Mouse (Mus musculus) limb, embryonic 12.5 days (tissue): ENCODE measurements around the gene Gm20661. TPM values are rescaled to one million over a fixed set of nuclear protein-coding genes. Genes with fewer than 3 reads are reported as not detected.

Source experiments
- ATAC-seq: fragments of 200-750 bp; cut with Nextera tagmentation; 2 replicates; pipeline ENCODE4 v1.8.0; 2017; ENCODE audit warnings: low read depth, moderate TSS enrichment; ENCODE audit not compliant: insufficient number of reproducible peaks, insufficient read depth, low FRiP score, low TSS enrichment
- H3K27ac ChIP-seq: fragments of 300-500 bp; sonication (generic); 2 replicates; pipeline ENCODE4 v1.5.1; 2016; ENCODE audit warnings: mild to moderate bottlenecking, moderate library complexity
- H3K27me3 ChIP-seq: fragments of 300-500 bp; sonication (generic); 2 replicates; pipeline ENCODE4 v1.6.1; 2016; ENCODE audit warnings: mild to moderate bottlenecking, moderate library complexity
- H3K36me3 ChIP-seq: fragments of 300-500 bp; sonication (generic); 2 replicates; pipeline ENCODE4 v1.6.1; 2016; ENCODE audit warnings: mild to moderate bottlenecking, moderate library complexity
- H3K4me1 ChIP-seq: fragments of 300-500 bp; sonication (generic); replicated peaks from 2 replicates; pipeline ENCODE4 v1.6.1; 2016
- H3K4me2 ChIP-seq: fragments of 300-500 bp; sonication (generic); 2 replicates; pipeline ENCODE4 v1.6.1; 2016; ENCODE audit warnings: mild to moderate bottlenecking, moderate library complexity
- H3K4me3 ChIP-seq: fragments of 300-500 bp; sonication (generic); replicated peaks from 2 replicates; pipeline ENCODE4 v1.5.1; 2016; ENCODE audit warnings: mild to moderate bottlenecking
- H3K9ac ChIP-seq: fragments of 300-500 bp; sonication (generic); replicated peaks from 2 replicates; pipeline ENCODE4 v1.6.1; 2016; ENCODE audit warnings: mild to moderate bottlenecking, moderate library complexity
- H3K9me3 ChIP-seq: fragments of 300-500 bp; sonication (generic); 2 replicates; pipeline ENCODE4 v1.6.1; 2016; ENCODE audit warnings: mild to moderate bottlenecking, moderate library complexity
- WGBS: fragments of 180-500 bp; shearing (Covaris S2); methylation state at CpG from one replicate; pipeline ENCODE4 v1.1.7; 2016; 5-methylcytosine and 5-hydroxymethylcytosine counted together
- polyA plus RNA-seq: library from polyadenylated mRNA; unstranded; fragments of >200 nt; fragmentation: Nextera tagmentation; extraction: Ambion mirVana; gene quantifications from 2 replicates; pipeline ENCODE4 v1.2.1, GENCODE M21; 2016

The Gm20661 gene
- polyA plus RNA-seq, 1 experiment from 2014 or later = 10.4 TPM

DNA sequence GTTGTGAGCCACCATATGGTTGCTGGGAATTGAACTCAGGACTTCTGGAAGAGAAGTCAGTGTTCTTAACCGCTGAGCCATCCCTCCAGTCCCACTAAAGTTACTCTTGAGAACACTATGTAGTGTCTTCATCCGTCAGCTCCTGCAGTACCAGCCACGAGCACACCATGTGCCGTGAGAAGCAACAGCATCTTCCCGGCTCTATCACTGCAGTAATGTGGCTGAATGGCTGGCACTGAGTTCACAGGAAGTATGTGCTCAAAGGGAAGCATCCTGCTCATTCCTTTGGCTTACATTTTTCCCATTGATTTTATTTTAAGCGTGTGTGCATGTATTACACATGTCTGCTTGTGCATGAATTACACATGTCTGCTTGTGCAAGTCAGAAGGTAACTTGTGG lies 15.4 kb upstream of the Gm20661 start:
- peaks cover 76% of the 10 kb centered on the region for H3K36me3 ChIP-seq
- no peak for ATAC-seq
- no peak overlapping the region for H3K4me2 ChIP-seq
- H3K4me3 ChIP-seq = no peak overlapping the region
- no peaks in the 10 kb centered on the region for H3K9me3 ChIP-seq
- WGBS = 90% methylated on average over 6 of the region's 6 CpGs
- H3K27me3 ChIP-seq = no peaks in the 10 kb centered on the region
- H3K4me1 ChIP-seq = no peaks in the 10 kb centered on the region
- no peak overlapping the region for H3K27ac ChIP-seq
- no peak overlapping the region for H3K9ac ChIP-seq

DNA sequence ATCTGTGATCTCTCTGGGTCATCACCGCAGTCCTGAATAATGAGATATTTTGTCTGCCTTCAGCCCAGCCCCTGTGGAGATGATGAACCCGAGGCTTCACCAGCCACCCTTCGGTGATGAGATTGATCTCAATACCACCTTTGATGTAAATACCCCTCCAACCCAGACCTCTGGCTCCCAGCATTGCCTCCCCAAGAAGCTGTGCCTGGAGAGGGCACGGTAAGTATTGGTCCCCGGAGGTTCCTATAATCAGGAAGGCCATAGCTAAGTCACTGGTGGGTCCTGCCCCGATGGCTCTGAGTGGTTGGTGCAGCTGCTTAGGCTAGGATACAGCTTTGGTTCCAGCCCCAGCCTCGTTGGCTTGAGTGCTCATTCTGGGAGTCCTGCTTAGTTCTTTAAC lies 14.3 kb upstream of the Gm20661 start:
- H3K27me3 ChIP-seq = no peaks in the 10 kb centered on the region
- 92% methylated on average over 7 of the region's 7 CpGs for WGBS
- no peak overlapping the region for H3K27ac ChIP-seq
- no peaks in the 10 kb centered on the region for H3K4me1 ChIP-seq
- no peak for ATAC-seq
- no peak overlapping the region for H3K4me2 ChIP-seq
- no peak overlapping the region for H3K4me3 ChIP-seq
- no peak overlapping the region for H3K9ac ChIP-seq
- H3K36me3 ChIP-seq = peaks cover 77% of the 10 kb centered on the region
- no peaks in the 10 kb centered on the region for H3K9me3 ChIP-seq

DNA sequence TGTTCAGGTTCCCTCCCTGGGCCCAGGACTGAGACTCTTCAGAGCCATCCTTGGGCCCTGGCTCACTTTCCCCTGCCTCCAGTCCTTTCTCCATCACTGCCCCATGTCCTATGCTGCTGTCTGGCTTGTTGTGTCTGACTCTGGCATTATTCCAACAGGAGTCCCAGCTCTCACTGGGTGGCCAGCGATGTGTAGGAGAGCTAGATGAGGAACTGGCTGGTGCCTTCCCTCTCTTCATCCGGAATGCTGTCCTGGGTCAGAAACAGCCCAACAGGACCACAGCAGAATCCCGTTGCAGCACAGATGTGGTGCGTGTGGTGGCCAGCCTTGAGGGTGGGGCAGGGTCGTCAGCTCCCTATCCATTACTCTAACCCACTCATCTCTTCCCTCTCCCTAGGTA lies 12.5 kb upstream of the Gm20661 start:
- no peak overlapping the region; the same call in 1 of the 2 replicates for H3K9ac ChIP-seq
- WGBS = 91% methylated on average over 5 of the region's 5 CpGs
- H3K4me3 ChIP-seq = no peak overlapping the region

DNA sequence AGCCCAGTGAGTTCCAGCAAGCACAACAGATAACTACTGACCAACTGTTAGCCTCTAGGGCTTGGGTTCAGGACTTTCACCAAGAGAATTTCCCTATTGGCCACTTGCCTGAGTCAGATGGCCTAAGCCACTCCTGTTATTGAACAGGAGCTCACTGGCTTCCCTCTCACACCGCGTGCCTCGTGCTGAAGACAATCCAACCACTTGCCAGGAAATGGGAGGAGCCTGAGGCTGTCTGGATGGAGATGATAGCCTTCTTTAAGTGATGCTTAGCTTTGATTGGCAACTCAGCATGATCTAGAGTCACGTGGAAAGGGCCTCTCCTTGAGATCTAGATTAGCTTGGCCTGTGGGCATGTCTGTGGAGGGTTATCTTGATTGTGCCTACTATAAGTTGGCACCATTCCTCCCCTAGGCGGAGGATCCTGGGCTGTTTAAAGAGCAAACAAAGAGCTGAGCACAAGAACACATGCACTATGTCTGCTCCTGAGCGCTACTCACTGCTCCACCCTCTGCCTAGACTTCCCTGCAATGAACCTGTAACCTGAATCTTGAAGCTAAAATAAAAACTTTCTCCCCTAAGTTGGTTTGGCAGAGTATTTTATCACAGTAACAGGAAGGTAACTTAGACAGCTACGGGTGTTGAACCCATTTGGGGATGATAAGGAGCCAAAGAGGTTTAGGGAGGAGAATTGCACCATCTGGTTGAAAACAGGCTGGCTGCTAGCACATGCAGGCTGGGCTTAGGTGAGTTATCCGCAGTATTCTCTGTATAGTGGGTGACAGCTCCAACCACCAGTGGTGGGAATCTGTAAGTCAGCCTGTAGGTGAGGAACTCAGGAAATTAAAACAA lies 10.9 kb upstream of the Gm20661 start:
- no peaks in the 10 kb centered on the region for H3K27me3 ChIP-seq
- H3K4me2 ChIP-seq = no peak overlapping the region
- no peak for ATAC-seq
- H3K27ac ChIP-seq = no peak overlapping the region
- H3K9ac ChIP-seq = no peak overlapping the region
- no peaks in the 10 kb centered on the region for H3K9me3 ChIP-seq
- peaks cover 15% of the 10 kb centered on the region for H3K4me1 ChIP-seq
- 78% methylated on average over 8 of the region's 8 CpGs for WGBS
- H3K36me3 ChIP-seq = peaks cover 61% of the 10 kb centered on the region
- H3K4me3 ChIP-seq = no peak overlapping the region

More for the DNA sequence above, 12.5 kb upstream of the Gm20661 start:
- H3K4me1 ChIP-seq = peaks cover 9% of the 10 kb centered on the region
- peaks cover 69% of the 10 kb centered on the region for H3K36me3 ChIP-seq
- H3K27me3 ChIP-seq = no peaks in the 10 kb centered on the region
- no peak overlapping the region for H3K4me2 ChIP-seq
- H3K9me3 ChIP-seq = no peaks in the 10 kb centered on the region
- no peak for ATAC-seq
- H3K27ac ChIP-seq = no peak overlapping the region

DNA sequence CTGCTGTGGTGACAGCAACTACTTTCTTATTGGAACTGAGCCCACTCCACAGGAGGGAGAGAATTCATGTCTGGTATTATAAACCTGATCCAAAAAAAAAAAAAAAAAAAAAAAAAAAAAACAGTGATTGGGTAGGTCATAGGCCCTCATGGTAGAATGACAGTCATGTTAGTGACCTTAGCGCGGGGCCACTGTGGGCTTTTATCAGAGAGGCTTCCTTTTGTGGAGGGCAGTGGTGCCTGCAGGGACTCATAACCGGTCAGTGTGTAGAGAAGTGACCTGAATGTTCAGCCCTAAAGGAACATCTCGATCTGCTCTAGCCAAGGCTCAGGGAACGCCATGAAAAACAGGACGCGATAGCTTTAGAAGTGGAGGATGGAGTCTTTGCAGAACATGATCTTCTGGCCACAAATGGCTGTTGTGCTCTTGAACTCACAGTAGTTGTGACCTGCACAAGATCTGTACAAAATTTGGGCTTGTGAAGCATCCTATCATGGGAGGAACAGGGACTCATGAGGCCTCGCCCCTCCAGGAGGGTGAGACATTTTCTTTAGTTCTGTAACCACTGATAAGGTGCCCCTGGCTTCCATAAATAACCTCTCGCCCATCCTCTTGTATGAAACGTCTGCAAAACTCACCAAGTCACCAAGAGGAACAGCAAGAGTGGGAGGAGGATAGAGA lies 8.2 kb upstream of the Gm20661 start:
- H3K27ac ChIP-seq = peak overlapping the region; percentile 41; the same call in 1 of the 2 replicates
- no peak for ATAC-seq
- no peaks in the 10 kb centered on the region for H3K9me3 ChIP-seq

DNA sequence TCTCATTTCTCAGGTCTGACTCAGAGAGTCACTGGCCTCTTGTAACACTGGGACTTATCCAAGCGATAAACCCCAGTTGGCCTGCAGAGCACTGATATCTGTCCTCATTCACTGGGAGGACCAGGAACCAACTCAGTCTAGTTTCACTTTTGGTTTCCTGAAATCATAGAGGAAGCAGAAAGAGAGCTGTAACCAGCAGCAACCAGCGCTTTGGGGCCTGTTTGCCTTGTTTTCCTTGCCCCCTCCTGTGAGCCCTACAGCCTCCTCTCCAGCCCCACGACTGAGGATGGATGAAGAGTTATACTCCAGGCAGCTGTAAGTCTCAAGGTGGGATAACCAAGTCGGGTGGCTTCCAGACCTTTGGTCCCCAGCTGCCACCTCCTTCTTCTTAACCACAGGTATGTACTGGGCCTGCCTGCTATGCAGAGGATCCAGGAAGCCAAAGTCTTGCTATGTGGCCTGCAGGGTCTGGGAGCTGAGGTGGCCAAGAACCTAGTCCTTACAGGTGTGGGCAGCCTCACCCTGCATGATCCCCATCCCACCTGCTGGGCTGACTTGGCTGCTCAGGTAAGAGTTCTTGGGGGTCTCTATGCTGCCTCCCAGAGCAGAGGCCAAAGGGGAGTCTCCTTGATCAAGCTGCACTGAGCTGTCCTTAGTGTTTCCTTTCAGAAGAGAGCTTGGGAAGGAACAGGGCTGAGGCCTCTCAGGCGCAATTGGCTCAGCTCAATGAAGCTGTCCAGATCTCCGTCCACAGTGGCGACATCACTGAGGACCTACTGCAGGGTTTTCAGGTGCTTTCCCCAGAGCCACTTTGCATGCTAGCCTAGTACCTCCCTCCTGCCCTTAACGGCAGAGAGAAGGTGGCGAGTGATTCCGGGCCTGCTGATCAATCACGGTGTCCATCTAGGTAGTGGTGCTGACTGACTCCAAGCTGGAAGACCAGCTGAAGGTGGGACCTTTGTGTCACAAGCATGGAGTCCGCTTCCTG lies 7.2 kb upstream of the Gm20661 start, which contains the start of gene Uba7:
Uba7 (plus strand) TSS at position 107 of the 988 bp plus-strand sequence.
- Histone ChIP-seq H3K4me2 (peak within 1 kb of the TSS; percentile 14; the same call in 1 of the 2 replicates), H3K4me1 (peaks cover 35% of the 10 kb centered on the region), H3K27ac (peak within 1 kb of the TSS; percentile 81), H3K9me3 (no peaks in the 10 kb centered on the region), H3K27me3 (no peaks in the 10 kb centered on the region), H3K36me3 (peaks cover 27% of the 10 kb centered on the region), H3K9ac (no peak within 1 kb of the TSS), H3K4me3 (no peak within 1 kb of the TSS)
- 69% methylated on average over 12 of the region's 12 CpGs for WGBS
- no peak for ATAC-seq

More for the DNA sequence above, 8.2 kb upstream of the Gm20661 start:
- Histone ChIP-seq H3K4me1 (peaks cover 25% of the 10 kb centered on the region), H3K9ac (no peak overlapping the region), H3K27me3 (no peaks in the 10 kb centered on the region), H3K4me3 (no peak overlapping the region), H3K36me3 (peaks cover 38% of the 10 kb centered on the region), H3K4me2 (no peak overlapping the region)
- 87% methylated on average over 10 of the region's 10 CpGs for WGBS

DNA sequence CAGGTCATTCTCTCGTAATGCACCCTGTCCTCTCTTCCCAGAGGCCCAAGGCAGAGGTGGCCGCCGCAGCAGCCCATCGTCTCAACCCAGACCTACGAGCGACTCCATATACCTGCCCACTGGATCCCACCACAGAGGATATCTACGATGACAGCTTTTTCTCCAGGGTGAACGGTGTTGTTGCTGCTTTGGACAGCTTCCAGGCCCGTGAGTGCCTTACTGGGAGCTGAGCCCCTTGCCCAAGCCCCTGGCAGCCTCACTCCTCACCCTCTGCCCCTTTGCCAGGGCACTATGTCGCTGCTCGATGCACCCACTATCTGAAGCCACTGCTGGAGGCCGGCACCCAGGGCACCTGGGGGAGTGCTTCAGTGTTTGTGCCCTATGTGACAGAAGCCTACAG lies 4.0 kb upstream of the Gm20661 start:
- Histone ChIP-seq H3K4me2 (no peak overlapping the region), H3K27me3 (no peaks in the 10 kb centered on the region), H3K4me3 (no peak overlapping the region), H3K36me3 (no peaks in the 10 kb centered on the region; the same call in 1 of the 2 replicates), H3K9ac (no peak overlapping the region), H3K4me1 (peaks cover 67% of the 10 kb centered on the region), H3K27ac (peak overlapping the region; percentile 35; the same call in 1 of the 2 replicates), H3K9me3 (no peaks in the 10 kb centered on the region)
- WGBS = 94% methylated on average over 12 of the region's 12 CpGs
- no peak for ATAC-seq

DNA sequence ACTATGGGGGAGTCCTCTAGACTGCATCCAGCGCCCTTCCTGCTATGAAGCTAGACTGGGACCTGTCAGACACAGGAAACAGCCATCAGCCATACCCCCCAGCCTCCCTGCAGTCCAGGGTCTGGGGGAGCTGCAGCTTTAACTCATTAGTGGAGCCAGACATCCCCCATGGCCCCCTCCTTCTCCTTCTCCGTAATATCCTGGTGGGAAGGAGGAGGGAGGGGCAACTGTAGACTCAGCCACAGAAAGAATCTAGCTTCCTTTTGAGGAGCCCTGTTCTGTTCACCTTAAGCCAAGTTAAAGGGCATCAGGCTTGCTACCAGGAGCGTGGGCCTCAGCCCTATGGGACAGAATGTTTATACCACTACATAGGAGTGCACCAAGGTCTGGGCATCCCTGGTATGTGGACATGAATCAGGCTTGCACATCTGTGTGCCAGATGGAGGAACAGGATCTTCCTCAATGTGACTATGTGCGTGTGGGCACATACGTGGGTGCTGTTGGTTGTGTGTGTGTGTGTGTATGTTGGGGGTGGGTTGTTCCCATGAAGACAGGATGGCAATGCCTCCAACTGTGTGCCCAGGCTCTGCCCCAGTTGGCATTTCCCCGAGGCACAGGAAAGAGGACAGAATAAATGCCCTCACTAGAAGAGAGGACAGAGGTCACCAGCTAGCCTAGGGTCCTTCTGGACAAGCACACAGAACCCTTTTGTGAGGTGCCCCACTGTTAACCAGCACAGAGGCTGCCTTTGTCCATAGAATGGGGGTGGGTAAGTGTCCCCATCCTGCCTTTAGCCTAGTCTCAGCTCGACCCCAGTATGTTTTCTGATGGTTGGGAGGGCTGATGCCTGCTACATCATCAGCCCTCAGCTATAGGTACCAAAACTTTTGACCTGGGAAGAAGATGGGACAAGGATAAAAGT lies 913 bp upstream of the Gm20661 start:
- Histone ChIP-seq H3K9ac (peak overlapping the region; percentile 91), H3K27me3 (no peaks in the 10 kb centered on the region), H3K36me3 (peaks cover 10% of the 10 kb centered on the region), H3K27ac (peak overlapping the region; percentile 100), H3K4me2 (peak overlapping the region; percentile 98), H3K9me3 (no peaks in the 10 kb centered on the region), H3K4me1 (peaks cover 70% of the 10 kb centered on the region), H3K4me3 (peak overlapping the region; percentile 77)
- ATAC-seq = peak; percentile 33
- WGBS = 11% methylated on average over 7 of the region's 7 CpGs

DNA sequence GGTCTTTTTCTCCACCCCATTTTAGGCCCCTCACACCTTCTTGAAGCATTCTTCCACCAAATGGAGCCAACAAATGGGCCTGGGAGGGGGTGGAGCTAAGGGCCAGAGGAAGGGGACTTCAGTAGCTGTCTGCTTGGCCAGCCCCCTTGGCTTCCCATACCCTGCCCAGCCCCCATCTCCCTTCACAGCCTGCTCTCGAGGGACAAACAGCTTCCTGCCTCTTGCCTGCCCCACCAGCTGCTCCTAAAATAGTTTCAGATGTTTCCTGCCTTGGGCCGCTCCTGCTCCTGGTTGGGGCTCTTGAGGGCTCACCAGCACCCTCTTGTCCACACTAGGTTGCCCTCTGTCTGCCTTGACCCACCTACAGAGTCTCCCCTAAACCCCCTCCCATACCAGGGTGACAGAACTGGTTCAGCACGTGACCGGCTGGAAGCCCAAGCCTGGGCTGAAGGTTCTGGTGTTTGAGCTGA lies 598 bp downstream of the Gm20661 start:
- peaks cover 81% of the 10 kb centered on the region for H3K4me1 ChIP-seq
- WGBS = 1% methylated on average over 4 of the region's 4 CpGs

More for the DNA sequence above, 598 bp downstream of the Gm20661 start:
- Histone ChIP-seq H3K4me2 (peak overlapping the region; percentile 98), H3K27me3 (no peaks in the 10 kb centered on the region), H3K9me3 (no peaks in the 10 kb centered on the region), H3K36me3 (peaks cover 10% of the 10 kb centered on the region), H3K9ac (peak overlapping the region; percentile 91), H3K27ac (peak overlapping the region; percentile 100), H3K4me3 (peak overlapping the region; percentile 77)
- ATAC-seq = peak; percentile 32
